Mouse (Mus musculus) embryo, embryonic 10.5 days (tissue): ENCODE results near the gene Lrrc63.

Experiments used
- DNase-seq: peaks from one replicate; pipeline ENCODE4 v3.0.0-alpha.2; 2015; ENCODE audit warnings: low spot score

Gene Lrrc63

GRCm38 (mm10) chr14:75136119-75136966 lies 5.7 kb upstream of the Lrrc63 start:
- DNase-seq = no peak

GRCm38 (mm10) chr14:75131324-75131935 lies 749 bp upstream of the Lrrc63 start:
- DNase-seq = no peak

- DNase-seq = no peak
Observed at GRCm38 (mm10) chr14:75121658-75122057, 9.0 kb downstream of the Lrrc63 start.

- no peak for DNase-seq
Observed at GRCm38 (mm10) chr14:75102956-75103355, 27.7 kb downstream of the Lrrc63 start.

- DNase-seq = no peak
Observed at GRCm38 (mm10) chr14:75077946-75078345, 52.7 kb downstream of the Lrrc63 start.

- no peak for DNase-seq
Observed at GRCm38 (mm10) chr14:75075299-75076180, 55.1 kb downstream of the Lrrc63 start.

- DNase-seq = no peak
Observed at GRCm38 (mm10) chr14:75071091-75071490, 59.6 kb downstream of the Lrrc63 start.

- DNase-seq = no peak
Observed at GRCm38 (mm10) chr14:75069356-75069979, 61.2 kb downstream of the Lrrc63 start.

GRCm38 (mm10) chr14:75068430-75069112 lies 62.1 kb downstream of the Lrrc63 start:
- DNase-seq = no peak

GRCm38 (mm10) chr14:75065211-75065610 lies 65.5 kb downstream of the Lrrc63 start:
- DNase-seq = no peak

GRCm38 (mm10) chr14:75064520-75064919 lies 66.2 kb downstream of the Lrrc63 start:
- DNase-seq = no peak

- DNase-seq = no peak
Observed at GRCm38 (mm10) chr14:75063936-75064335, 66.7 kb downstream of the Lrrc63 start.

- DNase-seq = peak; percentile 80
Observed at GRCm38 (mm10) chr14:75060562-75060961, 70.1 kb downstream of the Lrrc63 start.

- no peak for DNase-seq
Observed at GRCm38 (mm10) chr14:75056861-75057431, 73.7 kb downstream of the Lrrc63 start.

- DNase-seq = no peak
Observed at GRCm38 (mm10) chr14:75054455-75055343, 76.0 kb downstream of the Lrrc63 start.

- peak; percentile 12 for DNase-seq
Observed at GRCm38 (mm10) chr14:75052451-75052850, 78.2 kb downstream of the Lrrc63 start.

- no peak for DNase-seq
Observed at GRCm38 (mm10) chr14:75045184-75045583, 85.5 kb downstream of the Lrrc63 start.

- peak; percentile 38 for DNase-seq
Observed at GRCm38 (mm10) chr14:75035431-75035830, 95.2 kb downstream of the Lrrc63 start.
